Mouse (Mus musculus) hindbrain, embryonic 14.5 days (tissue): ENCODE data around the gene Usp50. TPM values are rescaled to one million over a fixed set of nuclear protein-coding genes. Genes with fewer than 3 reads are reported as not detected.

Source experiments
- ATAC-seq: fragments of 200-750 bp; cut with Nextera tagmentation; 2 replicates; pipeline ENCODE4 v1.8.0; 2017; ENCODE audit warnings: moderate number of reproducible peaks, mild to moderate bottlenecking, moderate TSS enrichment, moderate library complexity; ENCODE audit not compliant: low FRiP score
- DNase-seq: peaks from one replicate; pipeline ENCODE4 v3.0.0-alpha.2; 2015; ENCODE audit warnings: low spot score
- H3K27ac ChIP-seq: fragments of 300-500 bp; sonication (generic); 2 replicates; pipeline ENCODE4 v1.5.1; 2014; ENCODE audit warnings: mild to moderate bottlenecking, moderate library complexity
- H3K27me3 ChIP-seq: fragments of 300-500 bp; sonication (generic); 2 replicates; pipeline ENCODE4 v1.6.1; 2014; ENCODE audit warnings: mild to moderate bottlenecking, low read length, mixed read lengths; ENCODE audit not compliant: control insufficient read depth, insufficient read depth
- H3K36me3 ChIP-seq: fragments of 300-500 bp; sonication (generic); replicated peaks from 2 replicates; pipeline ENCODE4 v1.6.1; 2014; ENCODE audit not compliant: control insufficient read depth, insufficient read depth
- H3K4me1 ChIP-seq: fragments of 300-500 bp; sonication (generic); replicated peaks from 2 replicates; pipeline ENCODE4 v1.6.1; 2014; ENCODE audit warnings: antibody characterized with exemption, low read length, mixed read lengths; ENCODE audit not compliant: control insufficient read depth, insufficient read depth
- H3K4me2 ChIP-seq: fragments of 300-500 bp; sonication (generic); replicated peaks from 2 replicates; pipeline ENCODE4 v1.6.1; 2014; ENCODE audit warnings: mild to moderate bottlenecking, moderate library complexity
- H3K4me3 ChIP-seq: fragments of 300-500 bp; sonication (generic); replicated peaks from 2 replicates; pipeline ENCODE4 v1.5.1; 2014; ENCODE audit warnings: mild to moderate bottlenecking, low read length
- H3K9ac ChIP-seq: fragments of 300-500 bp; sonication (generic); 2 replicates; pipeline ENCODE4 v1.6.1; 2014
- H3K9me3 ChIP-seq: fragments of 300-500 bp; sonication (generic); 2 replicates; pipeline ENCODE4 v1.6.1; 2016; ENCODE audit warnings: low read length; ENCODE audit not compliant: control insufficient read depth
- WGBS: fragments of 180-500 bp; shearing (Covaris S2); extraction: QIAGEN DNeasy Blood & Tissue Kit; methylation state at CpG from one replicate; pipeline ENCODE4 v1.1.7; 2014; 5-methylcytosine and 5-hydroxymethylcytosine counted together
- polyA plus RNA-seq: library from polyadenylated mRNA; unstranded; fragments of >200 nt; fragmentation: Nextera tagmentation; extraction: Ambion mirVana; gene quantifications from 2 replicates; pipeline ENCODE4 v1.2.1, GENCODE M21; 2014

Usp50 gene
- polyA plus RNA-seq, 1 experiment from 2014 or later, result 3.8 TPM

DNA sequence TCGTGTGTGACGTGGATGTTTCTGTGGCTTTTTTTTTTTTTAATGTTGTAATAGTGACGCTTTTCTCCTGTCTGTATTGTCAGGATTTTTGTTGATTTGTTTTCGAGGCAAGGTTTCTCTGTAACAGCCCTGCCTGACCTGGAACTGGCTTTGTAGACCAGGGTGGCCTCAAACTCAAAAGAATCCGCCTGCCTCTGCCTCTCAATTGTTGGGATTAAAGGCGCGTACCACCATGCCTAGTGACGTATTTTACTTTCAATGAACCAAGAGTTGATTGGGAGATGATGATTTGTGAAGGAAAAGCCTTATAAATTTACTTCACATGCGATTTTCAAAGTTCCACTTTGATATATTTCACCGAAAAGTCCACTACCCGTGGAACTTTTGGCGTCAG is 107.2 kb downstream of the Usp50 start, which contains the start of gene Gabpb1:
Gene Gabpb1, minus strand, starts transcription at position 216 of the 394 bp plus-strand sequence.
- H3K27ac ChIP-seq, result peak within 1 kb of the TSS; percentile 100
- H3K4me3 ChIP-seq, result peak within 1 kb of the TSS; percentile 96
- 26% methylated on average over 12 of the region's 12 CpGs for WGBS

DNA sequence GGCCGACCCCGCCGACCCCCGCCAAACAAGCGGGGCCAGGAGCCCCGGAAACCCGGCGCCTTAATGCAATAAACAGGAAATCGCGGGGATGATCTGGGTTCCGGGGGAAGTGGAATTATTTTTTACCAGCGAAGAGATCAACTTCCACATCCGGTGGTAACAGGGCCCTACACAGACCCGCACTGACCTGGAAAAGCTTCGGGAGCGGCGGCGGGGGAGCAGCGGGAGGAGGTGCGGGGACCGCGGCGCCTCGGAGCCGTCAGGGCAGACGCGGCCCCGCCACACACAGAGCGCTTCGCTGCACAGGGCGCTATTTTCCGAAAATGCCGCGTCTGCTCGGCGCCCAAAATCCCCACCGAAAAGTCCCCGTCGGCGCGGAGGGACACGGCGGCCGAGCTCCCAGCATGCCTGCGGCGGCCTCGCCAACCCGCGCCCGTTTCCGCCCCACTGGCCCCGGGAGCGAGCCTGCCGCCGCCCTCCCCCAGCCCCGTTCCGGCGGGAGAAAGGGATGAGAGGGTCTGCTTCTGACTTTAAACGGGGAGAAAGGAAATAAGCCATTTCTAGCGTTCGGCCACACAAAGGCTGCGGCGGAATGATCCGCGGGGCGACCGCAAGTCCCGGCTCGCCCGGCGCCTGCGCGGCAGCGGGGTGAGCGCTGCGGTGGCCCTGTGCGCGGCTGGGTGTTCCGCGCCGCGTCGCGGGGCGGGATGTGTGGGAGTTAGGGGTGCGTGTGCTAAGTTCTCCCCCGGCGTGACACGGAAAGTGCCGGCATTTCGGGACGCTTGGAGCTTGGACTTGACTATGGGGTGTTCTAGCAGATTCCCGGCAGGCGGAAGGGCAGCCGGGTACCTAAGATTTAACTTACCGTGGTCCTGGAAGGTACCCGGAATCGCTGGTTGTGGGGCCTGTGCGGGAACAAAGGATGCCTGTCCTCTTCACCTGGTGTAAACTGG is 107.8 kb downstream of the Usp50 start:
- Histone ChIP-seq H3K4me1 (peaks cover 39% of the 10 kb centered on the region), H3K4me2 (peak overlapping the region; percentile 72), H3K27me3 (no peaks in the 10 kb centered on the region), H3K27ac (peak overlapping the region; percentile 100), H3K4me3 (peak overlapping the region; percentile 96), H3K36me3 (no peaks in the 10 kb centered on the region), H3K9ac (peak overlapping the region; percentile 99), H3K9me3 (0 out of 2 replicates have a peak, but pooled peaks cover 2% of the 10 kb centered on the region)
- peak; percentile 84 for DNase-seq
- peak; percentile 92 for ATAC-seq
- under 1% methylated on average over 98 of the region's 99 CpGs for WGBS

More for the DNA sequence above, 107.2 kb downstream of the Usp50 start, which contains the start of gene Gabpb1:
- DNase-seq (peak; percentile 29), ATAC-seq (no peak)
- Histone ChIP-seq H3K4me1 (peaks cover 39% of the 10 kb centered on the region), H3K9ac (peak within 1 kb of the TSS; percentile 99), H3K4me2 (peak within 1 kb of the TSS; percentile 72), H3K9me3 (0 out of 2 replicates have a peak, but pooled peaks cover 5% of the 10 kb centered on the region), H3K27me3 (no peaks in the 10 kb centered on the region), H3K36me3 (no peaks in the 10 kb centered on the region)

DNA sequence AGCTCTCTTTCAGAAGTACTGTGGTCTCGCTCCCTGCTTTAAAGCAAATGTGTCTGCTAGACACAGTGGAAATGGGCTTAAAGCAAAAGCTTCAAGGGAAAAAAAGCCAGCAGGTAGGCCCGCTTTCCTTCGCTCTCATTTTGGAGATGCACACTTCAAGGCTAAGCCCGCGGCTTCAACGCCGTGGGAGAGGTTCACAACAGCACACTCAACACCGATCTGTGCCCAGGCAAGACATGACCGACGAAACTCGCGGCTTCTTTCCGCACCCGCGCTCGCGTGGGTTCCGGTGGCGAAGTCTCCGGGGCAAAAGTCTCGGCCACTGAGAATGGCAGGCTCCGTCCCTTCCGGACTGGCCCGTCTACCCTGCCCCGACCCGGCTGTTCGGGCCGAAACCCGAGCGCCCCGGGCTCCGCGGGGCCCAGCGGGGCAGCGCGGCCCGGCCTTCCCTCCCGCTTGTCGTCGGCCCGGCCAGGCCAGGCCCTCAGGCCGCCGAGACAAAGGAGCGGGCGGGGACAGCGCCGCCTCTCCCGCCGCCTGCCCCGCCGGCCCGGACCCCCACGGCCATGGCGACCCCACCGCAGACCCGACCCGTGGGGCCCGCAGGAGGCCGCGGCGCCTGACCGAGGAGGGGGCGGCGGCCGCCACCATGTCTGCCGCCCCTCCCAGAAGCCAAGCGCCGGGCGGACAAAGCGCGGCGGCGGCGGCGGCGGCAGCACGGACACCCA is 108.7 kb downstream of the Usp50 start:
- Histone ChIP-seq H3K4me1 (peaks cover 39% of the 10 kb centered on the region), H3K36me3 (no peaks in the 10 kb centered on the region), H3K9ac (peak overlapping the region; percentile 99), H3K4me2 (peak overlapping the region; percentile 72), H3K4me3 (peak overlapping the region; percentile 96), H3K9me3 (no peaks in the 10 kb centered on the region), H3K27ac (peak overlapping the region; percentile 100), H3K27me3 (no peaks in the 10 kb centered on the region)
- under 1% methylated on average over 62 of the region's 77 CpGs for WGBS
- ATAC-seq, result peak; percentile 75
- peak; percentile 45 for DNase-seq

DNA sequence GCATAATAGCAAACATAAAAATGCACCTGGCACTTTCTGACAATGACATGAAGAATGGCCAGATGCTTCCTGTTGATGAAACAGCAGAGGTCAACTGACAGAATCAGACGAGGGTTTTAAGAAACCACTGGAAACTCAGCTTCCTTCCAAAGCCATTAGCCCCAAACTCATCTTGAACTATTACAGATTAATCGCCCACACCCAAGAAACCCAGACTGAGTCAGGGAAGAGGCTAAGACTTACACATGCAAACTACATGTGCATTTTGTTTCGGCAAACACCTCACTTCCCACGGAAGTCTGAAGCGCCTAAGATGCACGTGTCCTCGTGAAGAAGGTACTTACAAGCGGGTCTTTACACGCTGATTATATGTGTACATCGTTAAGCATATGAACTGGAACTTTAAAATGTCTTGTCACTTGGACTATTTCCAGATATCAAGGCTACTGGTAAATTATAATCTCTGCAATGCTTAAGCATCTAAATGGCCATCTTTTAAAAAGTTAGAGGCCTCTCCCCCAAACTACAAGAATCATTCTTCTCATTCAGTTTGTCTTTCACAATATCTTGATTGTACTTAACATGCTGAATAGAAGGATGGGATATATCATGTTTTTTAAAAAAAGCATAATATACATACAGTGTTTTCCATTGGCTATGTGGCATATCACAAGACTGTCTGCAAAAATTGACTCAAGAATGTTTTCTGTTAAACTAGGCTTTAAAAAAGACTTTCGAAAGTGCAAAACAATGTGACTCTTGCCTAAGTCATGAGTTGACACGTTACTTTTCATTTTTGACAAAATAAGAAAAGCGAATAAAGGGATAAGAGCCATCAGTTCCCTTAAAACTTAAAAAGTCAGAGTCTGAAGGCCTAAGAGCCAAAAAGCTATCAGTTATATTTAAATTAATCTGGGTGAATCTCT is 109.7 kb downstream of the Usp50 start:
- H3K27me3 ChIP-seq, result no peaks in the 10 kb centered on the region
- 73% methylated on average over 13 of the region's 13 CpGs for WGBS
- peaks cover 39% of the 10 kb centered on the region for H3K4me1 ChIP-seq
- no peak for DNase-seq
- no peaks in the 10 kb centered on the region for H3K9me3 ChIP-seq
- H3K4me2 ChIP-seq, result peak overlapping the region; percentile 72
- H3K36me3 ChIP-seq, result no peaks in the 10 kb centered on the region
- 0 out of 2 replicates have a peak overlapping the region, but pooled peaks have one; percentile 100 for H3K27ac ChIP-seq
- peak overlapping the region; percentile 96 for H3K4me3 ChIP-seq
- no peak for ATAC-seq
- H3K9ac ChIP-seq, result peak overlapping the region; percentile 99

DNA sequence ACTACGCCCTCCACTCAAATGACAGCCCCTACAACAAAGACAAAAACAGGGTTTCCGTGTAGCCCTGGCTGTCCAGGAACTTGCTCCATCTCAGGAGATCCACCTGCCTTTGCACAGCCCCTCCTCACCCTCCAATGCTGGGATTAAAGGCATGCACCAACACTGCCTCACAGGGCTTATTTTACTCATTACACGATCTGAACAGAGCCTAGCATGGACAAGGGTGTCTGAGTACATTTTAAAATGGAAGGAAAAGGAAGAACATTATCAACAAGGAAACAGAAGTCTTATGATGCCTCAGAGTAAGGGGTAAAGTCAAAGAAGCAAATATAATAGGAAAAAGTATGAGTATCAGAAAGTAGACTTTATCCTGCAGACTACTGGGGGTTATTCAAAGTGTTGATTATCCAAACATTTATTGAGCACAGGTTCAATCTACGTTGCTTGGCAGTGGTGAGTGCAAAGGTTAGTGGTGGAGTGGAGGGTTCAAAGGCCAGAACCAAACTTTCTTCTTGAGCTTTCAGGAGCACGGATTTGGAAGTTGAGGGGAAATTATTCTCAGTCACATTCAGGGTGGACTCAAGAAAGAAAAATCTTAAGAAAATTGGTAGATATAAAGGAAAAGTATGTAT is 114.5 kb downstream of the Usp50 start:
- ATAC-seq, result no peak
- WGBS, result 97% methylated on average over 5 of the region's 5 CpGs
- Histone ChIP-seq H3K27ac (no peak overlapping the region), H3K9ac (no peak overlapping the region), H3K9me3 (no peaks in the 10 kb centered on the region), H3K36me3 (no peaks in the 10 kb centered on the region), H3K4me1 (peaks cover 20% of the 10 kb centered on the region), H3K27me3 (no peaks in the 10 kb centered on the region), H3K4me2 (no peak overlapping the region), H3K4me3 (no peak overlapping the region)
- DNase-seq, result no peak

DNA sequence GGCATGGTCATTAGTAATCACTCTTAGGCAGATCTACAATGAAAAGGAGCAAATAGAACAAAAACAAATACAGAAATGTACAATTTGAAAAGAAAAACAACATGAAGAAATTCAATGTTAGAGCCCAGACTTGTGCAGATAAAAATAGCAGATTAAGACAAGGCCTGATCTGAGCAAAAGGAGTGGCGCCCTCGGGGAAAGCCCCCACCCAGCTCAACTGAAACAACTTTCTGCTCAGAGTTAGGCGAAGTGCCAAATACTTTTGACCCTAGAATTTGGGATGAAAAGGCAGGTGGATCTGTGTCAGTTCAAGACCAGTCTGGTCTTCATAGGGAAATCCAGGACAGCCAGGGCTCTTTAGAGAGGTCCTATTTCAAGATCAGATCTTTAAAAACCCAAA is 117.3 kb downstream of the Usp50 start:
- Histone ChIP-seq H3K9me3 (no peaks in the 10 kb centered on the region), H3K4me3 (no peak overlapping the region), H3K9ac (no peak overlapping the region), H3K27ac (no peak overlapping the region), H3K27me3 (no peaks in the 10 kb centered on the region), H3K36me3 (no peaks in the 10 kb centered on the region), H3K4me2 (no peak overlapping the region), H3K4me1 (no peaks in the 10 kb centered on the region)
- no peak for ATAC-seq
- 94% methylated on average over 3 of the region's 3 CpGs for WGBS
- DNase-seq, result no peak

DNA sequence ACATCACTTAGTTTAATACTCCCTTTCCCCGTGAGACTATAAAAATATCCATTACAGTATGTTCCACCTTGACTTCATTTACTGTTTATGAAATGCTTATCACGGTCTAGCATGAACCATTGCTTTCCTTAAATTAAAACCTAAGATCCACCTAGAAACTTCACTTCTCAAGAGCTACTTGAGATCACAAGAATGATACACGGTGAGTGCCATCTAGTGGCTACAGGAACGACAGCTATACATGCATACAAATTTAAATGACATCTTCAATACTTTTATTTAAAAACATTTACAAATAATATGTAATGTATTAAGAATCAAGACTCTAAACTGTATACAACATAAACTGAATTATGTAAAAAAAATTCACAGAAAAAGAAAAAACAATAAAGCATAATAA is 119.8 kb downstream of the Usp50 start:
- no peaks in the 10 kb centered on the region for H3K27me3 ChIP-seq
- no peaks in the 10 kb centered on the region for H3K9me3 ChIP-seq
- H3K9ac ChIP-seq, result no peak overlapping the region
- H3K4me3 ChIP-seq, result no peak overlapping the region
- no peak overlapping the region for H3K4me2 ChIP-seq
- ATAC-seq (no peak), DNase-seq (peak; percentile 49)
- H3K4me1 ChIP-seq, result no peaks in the 10 kb centered on the region
- WGBS, result 63% methylated on average over 4 of the region's 4 CpGs
- no peaks in the 10 kb centered on the region for H3K36me3 ChIP-seq
- H3K27ac ChIP-seq, result no peak overlapping the region
